Mouse (Mus musculus) G1E (cell line): Measurements from ENCODE around the gene Dcaf4. TPM values are rescaled to one million over a fixed set of nuclear protein-coding genes. Genes with fewer than 3 reads are reported as not detected.

Experiments used
- ATAC-seq: 2 replicates; pipeline ENCODE4 v1.8.0; 2016; ENCODE audit warnings: mild to moderate bottlenecking; ENCODE audit not compliant: insufficient number of reproducible peaks, poor library complexity, low FRiP score, severe bottlenecking; ENCODE audit errors: extremely low read depth
- DNase-seq: peaks from one replicate; pipeline ENCODE4 v3.0.0; 2012; ENCODE audit warnings: low spot score
- H3K27me3 ChIP-seq: 2 replicates; pipeline ENCODE4 v1.6.1; 2012; ENCODE audit warnings: mild to moderate bottlenecking, low read length, inconsistent platforms; ENCODE audit not compliant: insufficient read depth
- H3K36me3 ChIP-seq: replicated peaks from 2 replicates; pipeline ENCODE3; 2012; ENCODE audit warnings: mild to moderate bottlenecking, inconsistent platforms
- H3K4me1 ChIP-seq: 2 replicates; pipeline ENCODE4 v1.6.1; 2012; ENCODE audit warnings: low read depth, low read length, inconsistent platforms, mixed read lengths; ENCODE audit not compliant: insufficient read depth
- H3K4me3 ChIP-seq: 2 replicates; pipeline ENCODE4 v1.5.1; 2012; ENCODE audit warnings: low read depth, mild to moderate bottlenecking, inconsistent platforms, low read length, moderate library complexity, mixed read lengths
- H3K9me3 ChIP-seq: replicated peaks from 2 replicates; pipeline ENCODE4 v1.6.1; 2012; ENCODE audit warnings: inconsistent platforms
- CTCF ChIP-seq: IDR thresholded peaks from 2 replicates; pipeline ENCODE4 v1.5.1; 2012; ENCODE audit warnings: low read depth, low read length, inconsistent platforms, mixed read lengths
- GATA1 ChIP-seq: IDR thresholded peaks from 2 replicates; pipeline ENCODE4 v1.6.1; 2012; ENCODE audit warnings: borderline replicate concordance, low read length, inconsistent platforms, mixed read lengths
- GATA2 ChIP-seq: IDR thresholded peaks from 2 replicates; pipeline ENCODE4 v1.6.1; 2012; ENCODE audit warnings: low read depth, low read length, inconsistent platforms, borderline replicate concordance
- POLR2AphosphoS5 ChIP-seq: IDR thresholded peaks from 2 replicates; pipeline ENCODE4 v1.6.1; 2012; ENCODE audit warnings: low read depth, low read length, inconsistent platforms; ENCODE audit not compliant: insufficient replicate concordance
- TAL1 ChIP-seq: conservative IDR thresholded peaks from 2 replicates; pipeline ENCODE4 v1.6.1; 2012; ENCODE audit warnings: low read depth, low read length, inconsistent platforms, mixed read lengths
- polyA plus RNA-seq: library from polyadenylated mRNA; stranded (reverse); fragments of >175 nt; gene quantifications from 2 replicates; pipeline ENCODE4 v1.2.3, GENCODE M21; 2012
- total RNA-seq, 2 experiments: library from RNA; stranded (forward) in 1 of 2; stranded (reverse) in 1 of 2; fragments of 200-1000 nt in 1 of 2; fragments of >200 nt in 1 of 2; fragmentation: Nextera tagmentation in 1 of 2; gene quantifications; 2 replicates each; pipeline ENCODE4 v1.2.3; 2014 to 2017

Dcaf4 gene
- total and polyA plus RNA-seq, 3 experiments = 21.5 to 46.1 (median 31.2) TPM

GRCm38 (mm10) chr12:83499256-83499655 is 21.0 kb upstream of the Dcaf4 start:
- Histone ChIP-seq H3K27me3 (peaks cover 50% of the 10 kb centered on the region), H3K36me3 (no peaks in the 10 kb centered on the region), H3K4me3 (no peak overlapping the region), H3K9me3 (no peaks in the 10 kb centered on the region), H3K4me1 (peaks cover 45% of the 10 kb centered on the region)
- ATAC-seq (no peak), DNase-seq (no peak)
- TF ChIP-seq CTCF (no peak), TAL1 (no peak)

- TF ChIP-seq GATA2 (no peak), TAL1 (no peak), CTCF (peak; percentile 87)
- DNase-seq = peak; percentile 42
- Histone ChIP-seq H3K4me3 (no peak overlapping the region), H3K27me3 (peaks cover 40% of the 10 kb centered on the region), H3K9me3 (no peaks in the 10 kb centered on the region), H3K36me3 (no peaks in the 10 kb centered on the region), H3K4me1 (peaks cover 31% of the 10 kb centered on the region)
- ATAC-seq = no peak; the same call in 1 of the 2 replicates
These were observed 18.1 kb upstream of the Dcaf4 start for GRCm38 (mm10) chr12:83502190-83502589.

GRCm38 (mm10) chr12:83506543-83506942 is 13.7 kb upstream of the Dcaf4 start:
- Histone ChIP-seq H3K9me3 (no peaks in the 10 kb centered on the region), H3K4me1 (peaks cover 22% of the 10 kb centered on the region), H3K4me3 (no peak overlapping the region), H3K36me3 (no peaks in the 10 kb centered on the region), H3K27me3 (peaks cover 24% of the 10 kb centered on the region)
- ATAC-seq (no peak), DNase-seq (no peak)
- no peak for TF ChIP-seq CTCF

GRCm38 (mm10) chr12:83510586-83510985 is 9.7 kb upstream of the Dcaf4 start:
- H3K36me3 ChIP-seq = no peaks in the 10 kb centered on the region
- no peak overlapping the region for H3K4me3 ChIP-seq
- peaks cover 29% of the 10 kb centered on the region for H3K27me3 ChIP-seq
- peaks cover 34% of the 10 kb centered on the region for H3K4me1 ChIP-seq
- ATAC-seq (no peak), DNase-seq (no peak)
- TF ChIP-seq CTCF (no peak), TAL1 (no peak), GATA1 (no peak)
- H3K9me3 ChIP-seq = no peaks in the 10 kb centered on the region

- no peaks in the 10 kb centered on the region for H3K9me3 ChIP-seq
- ATAC-seq = no peak
- no peak for TF ChIP-seq CTCF
- no peak for TF ChIP-seq TAL1
- no peak for TF ChIP-seq GATA2
- no peak for TF ChIP-seq POLR2AphosphoS5
- TF ChIP-seq GATA1 = no peak
- no peak overlapping the region for H3K4me3 ChIP-seq
- H3K4me1 ChIP-seq = peaks cover 51% of the 10 kb centered on the region
- DNase-seq = no peak
- H3K36me3 ChIP-seq = no peaks in the 10 kb centered on the region
- H3K27me3 ChIP-seq = peaks cover 25% of the 10 kb centered on the region
These were observed 7.5 kb upstream of the Dcaf4 start for GRCm38 (mm10) chr12:83512783-83513182.

- Histone ChIP-seq H3K36me3 (no peaks in the 10 kb centered on the region), H3K9me3 (no peaks in the 10 kb centered on the region), H3K4me3 (no peak overlapping the region), H3K4me1 (peaks cover 55% of the 10 kb centered on the region), H3K27me3 (peaks cover 25% of the 10 kb centered on the region)
- TF ChIP-seq POLR2AphosphoS5 = no peak
- no peak for TF ChIP-seq TAL1
- TF ChIP-seq CTCF = no peak
- no peak for TF ChIP-seq GATA1
- no peak for TF ChIP-seq GATA2
- DNase-seq (no peak), ATAC-seq (no peak)
These were observed 7.1 kb upstream of the Dcaf4 start for GRCm38 (mm10) chr12:83513185-83513584.

GRCm38 (mm10) chr12:83514216-83514615 is 6.0 kb upstream of the Dcaf4 start:
- DNase-seq = no peak
- no peaks in the 10 kb centered on the region for H3K9me3 ChIP-seq

More at GRCm38 (mm10) chr12:83514216-83514615, 6.0 kb upstream of the Dcaf4 start:
- ATAC-seq = no peak
- peaks cover 25% of the 10 kb centered on the region for H3K27me3 ChIP-seq
- H3K4me3 ChIP-seq = no peak overlapping the region
- peaks cover 64% of the 10 kb centered on the region for H3K4me1 ChIP-seq
- TF ChIP-seq GATA2 = no peak
- TF ChIP-seq CTCF = no peak
- TF ChIP-seq POLR2AphosphoS5 = no peak
- no peak for TF ChIP-seq GATA1
- TF ChIP-seq TAL1 = no peak
- no peaks in the 10 kb centered on the region for H3K36me3 ChIP-seq
